Mouse (Mus musculus): ENCODE results near the gene Pafah2.

Gene Pafah2

DNA sequence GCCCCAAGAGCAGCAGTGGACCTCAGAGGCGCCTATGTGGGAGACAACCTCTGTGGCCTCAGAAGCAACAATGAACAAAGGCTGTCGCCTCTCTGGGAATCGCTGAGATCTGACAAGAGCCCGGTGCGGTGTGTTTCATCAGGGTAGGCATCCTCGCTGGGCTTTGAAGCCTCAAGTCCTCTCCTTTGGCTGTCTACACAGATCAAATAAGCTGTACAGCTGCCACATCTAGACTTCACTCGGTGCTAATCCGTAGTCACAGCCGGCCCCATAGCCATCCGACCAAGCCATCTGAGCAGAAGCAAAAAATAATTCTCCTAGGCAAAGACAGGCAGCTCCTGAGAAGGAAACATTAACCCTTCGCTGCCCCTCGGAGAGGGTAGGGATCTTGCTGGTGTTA lies 69.7 kb downstream of the Pafah2 start:
- DNase-seq (ENCODE audit: low spot score), result no peak

DNA sequence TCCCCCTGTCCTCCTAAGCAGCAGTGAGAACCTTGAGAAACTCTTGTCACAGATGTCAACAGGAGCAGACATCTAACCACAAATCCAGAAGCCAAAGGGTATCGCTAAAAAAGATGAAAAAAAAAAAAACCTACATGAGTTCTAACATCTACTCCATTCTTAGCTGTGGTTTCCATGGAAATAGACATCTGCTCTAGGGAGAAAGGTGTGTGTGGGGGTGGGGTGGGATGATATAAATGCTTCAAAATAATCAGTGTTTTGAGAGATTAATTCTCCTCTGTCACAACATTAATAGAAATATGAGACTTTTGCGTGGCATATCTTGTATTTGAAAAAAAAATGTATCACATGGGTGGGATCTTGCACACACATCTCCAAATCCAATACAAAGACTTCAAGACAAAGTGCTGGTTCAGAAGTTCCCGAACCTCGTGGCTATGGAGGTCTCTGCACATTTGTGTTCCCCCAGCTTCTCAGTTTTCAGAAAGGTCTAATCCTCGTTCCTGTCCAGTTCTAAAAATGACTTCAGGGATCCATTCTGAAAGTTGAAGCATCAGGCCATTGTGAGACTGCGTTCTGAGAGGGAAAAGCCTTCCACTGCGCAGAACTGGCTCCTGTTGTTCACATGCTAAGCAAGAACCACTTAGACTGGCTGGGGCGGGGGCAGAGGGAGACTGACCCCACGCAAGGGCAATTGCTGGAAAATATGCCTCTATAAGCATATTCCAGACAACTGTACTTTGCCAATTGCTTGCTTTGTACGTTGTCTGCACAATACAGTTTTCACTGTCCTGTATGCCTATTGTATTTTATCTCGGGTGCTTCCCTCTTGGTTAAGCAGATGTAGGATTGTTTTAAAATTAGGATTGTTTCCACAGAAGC lies 70.5 kb downstream of the Pafah2 start:
- no peak for DNase-seq (ENCODE audit: low spot score)

GRCm38 (mm10) chr4:134467435-134468214 lies 71.5 kb downstream of the Pafah2 start:
- DNase-seq (ENCODE audit: low spot score), result no peak

GRCm38 (mm10) chr4:134468215-134468575 lies 72.1 kb downstream of the Pafah2 start, which contains the start of gene Stmn1:
Gene Stmn1 (plus strand): TSS chr4:134468320.
- peak; percentile 76 for DNase-seq (ENCODE audit: low spot score)

GRCm38 (mm10) chr4:134468578-134469266 lies 72.6 kb downstream of the Pafah2 start:
- peak; percentile 80 for DNase-seq (ENCODE audit: low spot score)

GRCm38 (mm10) chr4:134469341-134469796 lies 73.2 kb downstream of the Pafah2 start:
- DNase-seq (ENCODE audit: low spot score), result no peak

- DNase-seq (ENCODE audit: low spot score), result no peak
These were observed 73.9 kb downstream of the Pafah2 start for GRCm38 (mm10) chr4:134469985-134470384.

DNA sequence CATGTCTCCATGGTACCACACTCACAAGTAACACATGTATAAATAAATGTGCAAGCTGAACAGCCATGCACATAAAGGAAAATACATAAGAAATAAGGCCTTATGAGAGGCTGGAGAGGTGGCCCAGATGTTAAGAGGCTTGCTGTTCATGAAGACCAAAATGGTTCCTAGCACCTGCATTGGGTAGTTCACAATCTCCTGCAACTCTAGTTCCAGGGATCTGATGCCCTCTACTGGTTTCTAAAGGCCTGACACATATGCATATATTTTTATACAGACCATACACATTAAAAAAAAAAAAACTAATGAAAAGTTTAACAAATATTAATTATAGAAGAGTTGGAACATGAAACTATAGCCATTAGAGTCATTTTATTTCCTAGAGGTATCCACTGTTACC lies 75.3 kb downstream of the Pafah2 start:
- DNase-seq (ENCODE audit: low spot score), result no peak

GRCm38 (mm10) chr4:134473764-134474163 lies 77.6 kb downstream of the Pafah2 start:
- no peak for DNase-seq (ENCODE audit: low spot score)

DNA sequence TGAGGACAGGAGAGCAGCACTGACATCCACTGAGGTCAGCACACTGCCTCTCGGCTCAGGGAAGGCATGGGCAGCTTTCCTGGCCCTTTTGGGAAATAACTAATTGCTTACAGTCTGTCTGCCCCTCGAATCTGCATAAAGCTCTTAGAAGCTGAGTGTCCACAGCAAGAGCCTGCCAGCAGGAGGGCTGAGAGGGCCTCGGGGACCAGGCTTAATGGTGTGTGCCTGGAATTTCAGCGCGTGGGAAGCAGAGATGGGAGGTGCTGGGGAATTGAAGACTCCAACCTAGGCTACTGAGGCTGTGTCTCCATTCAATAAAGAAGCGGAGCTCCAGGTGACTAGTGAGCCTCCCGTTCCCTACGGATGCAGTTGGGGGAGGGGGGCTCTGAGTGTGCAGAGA lies 78.1 kb downstream of the Pafah2 start:
- DNase-seq (ENCODE audit: low spot score), result no peak

DNA sequence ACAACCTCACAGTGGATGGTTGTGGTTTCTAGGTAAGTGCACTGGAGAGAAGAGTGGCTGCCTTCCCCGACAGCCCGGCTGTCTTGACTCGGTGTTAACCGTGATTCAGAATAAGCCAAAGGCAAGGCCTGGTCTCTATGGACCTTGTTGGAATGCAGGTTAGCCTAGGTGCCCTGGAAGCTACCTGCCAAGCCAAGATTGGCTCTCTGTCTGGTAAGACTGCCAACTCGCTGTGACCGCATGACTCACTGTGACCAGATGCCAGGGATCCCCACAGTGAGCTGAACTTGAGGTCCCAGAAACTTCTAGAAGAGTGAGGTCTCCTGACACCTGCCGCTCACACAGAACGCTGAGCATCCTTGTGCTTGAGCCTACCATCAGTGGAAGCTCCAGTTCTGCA lies 80.8 kb downstream of the Pafah2 start:
- no peak for DNase-seq (ENCODE audit: low spot score)

Data from urinary bladder, postnatal 10 days (tissue).